Mouse (Mus musculus): ENCODE measurements around the gene Zfp600.
"Not testable (repeated sequence)": the region's sequence is repeated elsewhere in the genome, so short reads cannot be mapped to it uniquely, and the experiment has no call there.

Gene Zfp600

GRCm38 (mm10) chr4:146156524-146156923 is at the start of gene Zfp600:
Gene Zfp600 (plus strand): TSS chr4:146156824.
- not testable (repeated sequence) for DNase-seq (ENCODE audit: low read depth)

GRCm38 (mm10) chr4:146162893-146163292 is 6.3 kb downstream of the Zfp600 start:
- not testable (repeated sequence) for DNase-seq (ENCODE audit: low read depth)

GRCm38 (mm10) chr4:146167202-146167832 is 10.7 kb downstream of the Zfp600 start:
- DNase-seq (ENCODE audit: low read depth): peak; percentile 1

- DNase-seq (ENCODE audit: low read depth): peak; percentile 5
These were observed 11.4 kb downstream of the Zfp600 start for GRCm38 (mm10) chr4:146167879-146168532.

- not testable (repeated sequence) for DNase-seq (ENCODE audit: low read depth)
These were observed 12.1 kb downstream of the Zfp600 start for GRCm38 (mm10) chr4:146168730-146169215.

- DNase-seq (ENCODE audit: low read depth): peak; percentile 5
These were observed 17.0 kb downstream of the Zfp600 start for GRCm38 (mm10) chr4:146173378-146174226.

- DNase-seq (ENCODE audit: low read depth): not testable (repeated sequence)
These were observed 47.7 kb downstream of the Zfp600 start for GRCm38 (mm10) chr4:146204357-146204756.

GRCm38 (mm10) chr4:146239252-146240244 is 82.9 kb downstream of the Zfp600 start:
- DNase-seq (ENCODE audit: low read depth): not testable (repeated sequence)

GRCm38 (mm10) chr4:146242119-146242518 is 85.5 kb downstream of the Zfp600 start:
- DNase-seq (ENCODE audit: low read depth): not testable (repeated sequence)

Measured in induced T-regulatory cell, adult 2 months (primary cell).